Mouse (Mus musculus): Measurements from ENCODE around the gene Fam135a. TPM values are rescaled to one million over a fixed set of nuclear protein-coding genes. Genes with fewer than 3 reads are reported as not detected.

The Fam135a gene
- polyA plus RNA-seq, 1 experiment from 2014 or later = 17.6 TPM

DNA sequence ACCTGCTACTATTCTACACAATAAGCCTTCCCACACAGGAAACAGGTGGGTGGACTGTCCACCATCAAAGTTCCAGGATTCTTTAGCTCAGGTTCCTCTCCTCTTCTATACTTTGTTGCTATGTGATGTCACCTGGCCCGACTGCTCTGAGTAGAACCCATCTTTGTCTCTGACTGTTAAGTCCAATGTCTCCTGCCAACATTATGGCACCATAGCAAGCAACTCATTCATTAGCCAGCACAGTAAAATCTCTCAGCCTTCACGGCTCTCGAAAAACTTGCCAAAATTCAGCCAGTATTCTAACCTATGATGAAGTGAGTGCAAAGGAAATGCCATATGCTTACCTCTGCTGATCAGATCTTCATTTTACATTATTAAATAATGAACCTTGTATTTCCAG, 14.0 kb downstream of the Fam135a start:
- no peak overlapping the region for H3K27ac ChIP-seq (replicated peaks)
- no peaks in the 10 kb centered on the region for H3K36me3 ChIP-seq (ENCODE audit: control insufficient read depth, insufficient read depth, low read length)
- ATAC-seq (ENCODE audit: low FRiP score, low TSS enrichment) (no peak), DNase-seq (ENCODE audit: low spot score) (no peak)
- H3K4me2 ChIP-seq (replicated peaks; ENCODE audit: low read depth) = no peak overlapping the region
- no peak overlapping the region for H3K4me3 ChIP-seq (ENCODE audit: low read depth, low read length)
- no peaks in the 10 kb centered on the region for H3K27me3 ChIP-seq (ENCODE audit: control insufficient read depth, insufficient read depth, low read length)
- TF ChIP-seq CTCF (IDR thresholded peaks at IDR 0.05; ENCODE audit: low read depth) (no peak), EP300 (optimal IDR thresholded peaks at IDR 0.05) (no peak)
- H3K9me3 ChIP-seq (ENCODE audit: control insufficient read depth, low read length) = no peaks in the 10 kb centered on the region
- no peak overlapping the region for H3K9ac ChIP-seq (ENCODE audit: low read length)
- no peaks in the 10 kb centered on the region for H3K4me1 ChIP-seq (replicated peaks; ENCODE audit: control insufficient read depth, insufficient read depth)
- WGBS = 83% methylated on average over 3 of the region's 3 CpGs

DNA sequence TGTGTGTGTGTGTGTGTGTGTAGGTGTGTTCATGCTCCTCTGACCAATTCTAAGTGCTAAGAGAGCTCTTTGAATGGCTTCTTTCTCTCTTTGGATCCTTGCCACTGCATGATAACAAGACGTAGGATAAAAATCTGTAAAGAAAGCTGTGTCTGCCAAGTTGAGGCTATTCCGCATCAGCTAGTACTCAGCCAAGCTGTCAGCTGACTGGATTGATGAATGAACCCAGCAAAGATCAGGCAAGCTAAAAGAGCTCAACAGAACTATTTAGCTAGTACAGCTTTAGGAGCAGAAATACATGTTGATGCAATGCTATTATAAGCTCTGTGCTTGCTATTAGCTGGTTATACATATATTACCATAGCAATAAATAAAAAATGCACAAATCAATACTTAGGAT, 25.7 kb downstream of the Fam135a start:
- DNase-seq (ENCODE audit: low spot score) (no peak), ATAC-seq (ENCODE audit: low FRiP score, low TSS enrichment) (no peak)
- Histone ChIP-seq H3K4me1 (replicated peaks; ENCODE audit: control insufficient read depth, insufficient read depth) (no peaks in the 10 kb centered on the region), H3K9me3 (ENCODE audit: control insufficient read depth, low read length) (no peaks in the 10 kb centered on the region), H3K36me3 (ENCODE audit: control insufficient read depth, insufficient read depth, low read length) (0 out of 2 replicates have a peak, but pooled peaks cover 5% of the 10 kb centered on the region), H3K9ac (ENCODE audit: low read length) (no peak overlapping the region), H3K4me3 (ENCODE audit: low read depth, low read length) (no peak overlapping the region), H3K4me2 (replicated peaks; ENCODE audit: low read depth) (no peak overlapping the region), H3K27me3 (ENCODE audit: control insufficient read depth, insufficient read depth, low read length) (no peaks in the 10 kb centered on the region), H3K27ac (replicated peaks) (no peak overlapping the region)
- WGBS = 26% methylated on average over 2 of the region's 2 CpGs
- TF ChIP-seq EP300 (optimal IDR thresholded peaks at IDR 0.05) = no peak
- no peak for TF ChIP-seq CTCF (IDR thresholded peaks at IDR 0.05; ENCODE audit: low read depth)

DNA sequence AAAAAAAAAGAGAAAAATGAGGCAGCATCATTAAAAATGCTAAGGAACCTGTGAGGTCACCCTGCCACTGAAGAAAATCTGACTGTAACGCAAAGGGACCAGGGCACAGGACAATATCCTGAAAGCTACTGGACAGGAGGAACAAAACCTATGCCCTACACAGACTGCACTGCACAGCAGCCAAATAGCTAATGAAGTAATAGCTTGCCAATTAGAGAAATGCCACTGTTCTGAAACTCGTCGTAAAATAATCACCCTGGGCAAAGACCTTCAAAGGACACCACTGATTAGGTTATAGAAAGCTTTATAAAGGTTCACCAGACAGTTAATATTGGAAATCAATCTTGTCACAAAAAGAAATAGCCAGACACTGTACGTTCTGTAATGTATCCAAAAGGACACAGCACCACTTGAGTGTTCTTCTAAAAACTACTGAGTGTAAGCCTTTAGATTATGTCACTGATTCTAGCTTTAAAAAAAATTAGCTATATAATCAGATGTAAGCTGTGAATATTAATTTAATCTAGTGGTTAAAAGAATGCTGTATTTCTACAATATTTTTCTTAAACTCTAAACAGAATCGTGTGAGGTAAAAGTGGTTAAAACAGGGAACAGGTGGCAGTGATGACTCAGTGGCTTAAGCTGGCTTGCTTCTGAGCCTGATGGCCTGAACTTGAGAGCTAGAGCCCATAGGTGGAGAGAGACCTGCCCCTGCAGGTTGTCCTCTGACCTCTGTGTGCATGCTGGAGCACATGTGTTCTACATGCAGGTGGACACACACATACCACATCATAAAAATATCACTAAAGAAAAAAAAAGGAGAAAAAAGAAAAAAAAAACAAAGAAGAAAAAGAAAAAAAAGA, 26.5 kb downstream of the Fam135a start:
- DNase-seq (ENCODE audit: low spot score) = no peak
- 80% methylated on average over 5 of the region's 5 CpGs for WGBS
- ATAC-seq (ENCODE audit: low FRiP score, low TSS enrichment) = no peak
- TF ChIP-seq EP300 (optimal IDR thresholded peaks at IDR 0.05) = no peak
- no peak for TF ChIP-seq CTCF (IDR thresholded peaks at IDR 0.05; ENCODE audit: low read depth)
- no peaks in the 10 kb centered on the region for H3K9me3 ChIP-seq (ENCODE audit: control insufficient read depth, low read length)
- 0 out of 2 replicates have a peak, but pooled peaks cover 5% of the 10 kb centered on the region for H3K36me3 ChIP-seq (ENCODE audit: control insufficient read depth, insufficient read depth, low read length)
- no peak overlapping the region for H3K4me3 ChIP-seq (ENCODE audit: low read depth, low read length)
- H3K27me3 ChIP-seq (ENCODE audit: control insufficient read depth, insufficient read depth, low read length) = no peaks in the 10 kb centered on the region
- H3K4me1 ChIP-seq (replicated peaks; ENCODE audit: control insufficient read depth, insufficient read depth) = no peaks in the 10 kb centered on the region
- H3K27ac ChIP-seq (replicated peaks) = no peak overlapping the region
- no peak overlapping the region for H3K4me2 ChIP-seq (replicated peaks; ENCODE audit: low read depth)
- H3K9ac ChIP-seq (ENCODE audit: low read length) = no peak overlapping the region

DNA sequence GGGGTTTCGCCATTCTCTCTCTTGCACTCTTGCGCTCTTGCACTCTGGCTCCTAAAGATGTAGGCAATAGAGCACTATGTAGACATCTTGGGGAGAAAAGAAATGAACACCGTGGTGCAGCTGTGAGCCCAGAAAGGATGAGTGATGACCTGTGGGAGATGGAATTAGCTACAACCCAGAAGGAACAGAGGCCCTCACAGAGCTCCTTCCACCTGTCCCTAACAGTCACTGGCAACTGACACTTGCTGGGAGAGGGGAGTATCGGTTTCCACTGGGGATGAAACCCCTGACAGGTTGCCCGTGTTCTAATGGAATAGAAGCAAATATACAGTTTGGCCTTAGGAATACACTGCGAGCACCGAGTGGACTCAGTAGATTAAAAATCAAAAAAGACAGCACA, 31.3 kb downstream of the Fam135a start:
- no peak for TF ChIP-seq EP300 (optimal IDR thresholded peaks at IDR 0.05)
- TF ChIP-seq CTCF (IDR thresholded peaks at IDR 0.05; ENCODE audit: low read depth) = no peak
- Histone ChIP-seq H3K36me3 (ENCODE audit: control insufficient read depth, insufficient read depth, low read length) (0 out of 2 replicates have a peak, but pooled peaks cover 5% of the 10 kb centered on the region), H3K9me3 (ENCODE audit: control insufficient read depth, low read length) (no peaks in the 10 kb centered on the region), H3K27me3 (ENCODE audit: control insufficient read depth, insufficient read depth, low read length) (no peaks in the 10 kb centered on the region), H3K4me2 (replicated peaks; ENCODE audit: low read depth) (no peak overlapping the region), H3K4me1 (replicated peaks; ENCODE audit: control insufficient read depth, insufficient read depth) (no peaks in the 10 kb centered on the region), H3K9ac (ENCODE audit: low read length) (no peak overlapping the region), H3K27ac (replicated peaks) (no peak overlapping the region), H3K4me3 (ENCODE audit: low read depth, low read length) (no peak overlapping the region)
- ATAC-seq (ENCODE audit: low FRiP score, low TSS enrichment) (no peak), DNase-seq (ENCODE audit: low spot score) (no peak)
- 94% methylated on average over 7 of the region's 7 CpGs for WGBS

DNA sequence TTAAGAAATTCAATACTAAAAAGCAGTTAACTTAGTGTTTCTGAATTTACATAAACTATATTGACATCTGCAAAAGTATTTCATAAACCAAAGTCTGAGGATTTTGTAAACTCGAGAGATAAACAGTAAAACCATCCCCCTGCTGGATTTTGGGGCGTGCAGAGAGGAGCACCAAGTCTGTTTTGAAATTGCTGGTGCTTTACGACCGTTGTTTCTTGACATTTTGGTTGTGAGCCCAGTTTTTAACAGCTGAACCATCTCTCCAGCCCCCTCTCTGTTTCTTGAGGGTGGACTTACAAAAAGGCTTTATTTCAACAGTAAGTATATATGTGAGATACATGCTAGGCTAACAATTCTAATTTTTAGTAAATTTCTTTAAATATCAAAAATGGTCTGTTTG, 33.4 kb downstream of the Fam135a start:
- no peak for TF ChIP-seq EP300 (optimal IDR thresholded peaks at IDR 0.05)
- no peak for TF ChIP-seq CTCF (IDR thresholded peaks at IDR 0.05; ENCODE audit: low read depth)
- DNase-seq (ENCODE audit: low spot score) (no peak), ATAC-seq (ENCODE audit: low FRiP score, low TSS enrichment) (no peak)
- Histone ChIP-seq H3K27ac (replicated peaks) (no peak overlapping the region), H3K4me3 (ENCODE audit: low read depth, low read length) (no peak overlapping the region), H3K9ac (ENCODE audit: low read length) (no peak overlapping the region), H3K4me2 (replicated peaks; ENCODE audit: low read depth) (no peak overlapping the region), H3K9me3 (ENCODE audit: control insufficient read depth, low read length) (no peaks in the 10 kb centered on the region), H3K4me1 (replicated peaks; ENCODE audit: control insufficient read depth, insufficient read depth) (no peaks in the 10 kb centered on the region), H3K36me3 (ENCODE audit: control insufficient read depth, insufficient read depth, low read length) (0 out of 2 replicates have a peak, but pooled peaks cover 2% of the 10 kb centered on the region), H3K27me3 (ENCODE audit: control insufficient read depth, insufficient read depth, low read length) (no peaks in the 10 kb centered on the region)
- WGBS = 52% methylated on average over 4 of the region's 4 CpGs

DNA sequence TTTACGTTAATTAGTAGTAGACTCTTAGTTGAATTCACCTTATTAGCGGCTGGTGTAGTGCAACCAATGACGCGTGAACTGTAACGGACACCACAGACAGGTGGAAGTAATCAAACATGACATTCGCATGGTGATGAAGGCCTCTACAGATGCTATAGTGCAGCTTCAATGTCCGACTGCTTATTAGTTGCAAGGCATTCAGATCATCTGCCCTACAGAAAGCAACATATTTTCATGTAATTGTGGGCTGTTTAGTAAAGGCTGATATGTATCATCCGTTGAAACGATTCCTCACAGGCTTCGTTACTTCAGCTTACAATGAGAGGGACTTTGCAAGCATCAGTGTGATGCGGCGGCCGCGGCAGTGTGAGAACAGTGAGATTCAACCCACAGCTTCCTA, 44.4 kb downstream of the Fam135a start:
- Histone ChIP-seq H3K9ac (ENCODE audit: low read length) (no peak overlapping the region), H3K9me3 (ENCODE audit: control insufficient read depth, low read length) (no peaks in the 10 kb centered on the region), H3K27ac (replicated peaks) (no peak overlapping the region), H3K27me3 (ENCODE audit: control insufficient read depth, insufficient read depth, low read length) (no peaks in the 10 kb centered on the region), H3K4me1 (replicated peaks; ENCODE audit: control insufficient read depth, insufficient read depth) (no peaks in the 10 kb centered on the region), H3K4me3 (ENCODE audit: low read depth, low read length) (no peak overlapping the region), H3K36me3 (ENCODE audit: control insufficient read depth, insufficient read depth, low read length) (peaks cover 4% of the 10 kb centered on the region; the same call in 1 of the 2 replicates), H3K4me2 (replicated peaks; ENCODE audit: low read depth) (no peak overlapping the region)
- DNase-seq (ENCODE audit: low spot score) = no peak
- no peak for ATAC-seq (ENCODE audit: low FRiP score, low TSS enrichment)
- 95% methylated on average over 14 of the region's 14 CpGs for WGBS
- no peak for TF ChIP-seq CTCF (IDR thresholded peaks at IDR 0.05; ENCODE audit: low read depth)
- TF ChIP-seq EP300 (optimal IDR thresholded peaks at IDR 0.05) = no peak

Data from stomach, postnatal 0 days (tissue).